Mouse (Mus musculus) monocyte, adult 5-6 weeks (primary cell): ENCODE measurements around the gene Cabp1. TPM values are rescaled to one million over a fixed set of nuclear protein-coding genes. Genes with fewer than 3 reads are reported as not detected.
A peak's percentile ranks its signal among the peaks of the same experiment; 100 is the strongest.
"Not testable (repeated sequence)": the region's sequence is repeated elsewhere in the genome, so short reads cannot be mapped to it uniquely, and the experiment has no call there.

ENCODE experiments used
- ATAC-seq: fragments of 153-309, 156-312 bp; replicated peaks from 2 replicates; pipeline ENCODE4 v1.8.0; 2017; ENCODE audit warnings: mild to moderate bottlenecking; ENCODE audit not compliant: low TSS enrichment, insufficient number of reproducible peaks, severe bottlenecking, poor library complexity, low FRiP score
- total RNA-seq: library from RNA; stranded (forward); fragments of 200-1000, 200-491, 200-594 nt; gene quantifications from 3 replicates; pipeline ENCODE4 v1.2.3, GENCODE M21; 2017

Cabp1 gene
- total RNA-seq, 1 experiment from 2014 or later = not detected

- ATAC-seq = no peak
Measured at GRCm38 (mm10) chr5:115183482-115183881, 10.7 kb downstream of the Cabp1 start.

GRCm38 (mm10) chr5:115182925-115183324 lies 11.3 kb downstream of the Cabp1 start:
- ATAC-seq = no peak

- no peak for ATAC-seq
Measured at GRCm38 (mm10) chr5:115181248-115181940, 12.8 kb downstream of the Cabp1 start.

DNA sequence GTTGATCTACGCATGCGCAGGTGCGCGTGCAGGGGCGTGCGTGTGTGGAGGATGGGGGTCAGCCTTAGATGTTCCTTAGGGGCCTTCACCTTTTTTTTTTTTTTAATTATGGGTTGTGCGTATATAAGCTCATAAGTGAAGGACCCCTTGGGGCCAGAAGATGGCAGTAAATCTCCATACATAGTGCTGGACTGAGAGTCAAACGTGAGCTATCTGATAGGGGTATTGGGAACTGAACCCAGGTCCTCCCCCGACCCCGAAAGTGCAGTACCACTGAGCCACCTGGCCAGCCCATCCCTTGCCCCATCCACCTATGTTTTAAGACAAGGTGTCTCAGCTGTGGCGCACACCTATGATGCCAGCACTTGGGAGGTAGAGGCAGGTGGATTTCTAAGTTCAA lies 14.6 kb downstream of the Cabp1 start:
- no peak for ATAC-seq

DNA sequence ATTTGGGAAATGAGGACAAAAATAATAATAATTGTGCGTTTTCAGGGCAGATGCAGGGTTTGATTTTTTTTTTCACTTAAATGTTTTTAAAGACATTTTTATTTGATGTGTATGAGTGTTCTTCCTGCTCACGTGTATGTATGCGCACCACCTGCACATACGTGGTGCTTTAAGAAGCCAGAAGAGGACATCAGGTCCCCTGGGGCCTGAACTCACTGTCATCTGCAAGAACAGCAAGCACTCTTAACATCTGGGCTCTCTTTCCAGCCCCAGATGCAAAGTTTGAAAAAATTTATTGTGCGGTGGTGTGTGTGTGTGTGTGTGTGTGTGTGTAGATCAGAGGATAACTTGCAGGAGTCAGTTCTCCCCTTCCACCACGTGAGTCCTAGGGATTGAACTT lies 16.3 kb downstream of the Cabp1 start:
- ATAC-seq = no peak

- ATAC-seq = no peak
Measured at GRCm38 (mm10) chr5:115174554-115174953, 19.6 kb downstream of the Cabp1 start.

DNA sequence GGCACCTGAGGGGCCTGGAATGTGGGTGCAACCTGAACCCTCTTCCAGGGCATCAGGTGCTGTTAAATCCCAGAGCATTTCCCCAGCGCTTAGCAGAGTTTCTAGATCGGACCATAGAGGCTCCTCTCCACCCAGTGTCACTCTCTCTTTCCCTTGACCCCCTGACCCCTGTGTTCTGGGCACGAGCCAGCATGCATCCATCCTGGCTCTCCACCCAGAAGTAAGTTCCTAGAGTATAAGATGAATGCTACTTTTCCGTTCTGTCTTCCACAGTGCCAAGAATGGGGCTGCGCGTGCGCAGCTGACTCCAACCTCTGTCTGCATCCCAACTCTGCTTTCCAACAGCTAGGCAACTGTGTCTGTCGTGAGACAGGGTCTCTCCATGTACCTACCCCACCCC lies 24.0 kb downstream of the Cabp1 start:
- ATAC-seq = no peak

DNA sequence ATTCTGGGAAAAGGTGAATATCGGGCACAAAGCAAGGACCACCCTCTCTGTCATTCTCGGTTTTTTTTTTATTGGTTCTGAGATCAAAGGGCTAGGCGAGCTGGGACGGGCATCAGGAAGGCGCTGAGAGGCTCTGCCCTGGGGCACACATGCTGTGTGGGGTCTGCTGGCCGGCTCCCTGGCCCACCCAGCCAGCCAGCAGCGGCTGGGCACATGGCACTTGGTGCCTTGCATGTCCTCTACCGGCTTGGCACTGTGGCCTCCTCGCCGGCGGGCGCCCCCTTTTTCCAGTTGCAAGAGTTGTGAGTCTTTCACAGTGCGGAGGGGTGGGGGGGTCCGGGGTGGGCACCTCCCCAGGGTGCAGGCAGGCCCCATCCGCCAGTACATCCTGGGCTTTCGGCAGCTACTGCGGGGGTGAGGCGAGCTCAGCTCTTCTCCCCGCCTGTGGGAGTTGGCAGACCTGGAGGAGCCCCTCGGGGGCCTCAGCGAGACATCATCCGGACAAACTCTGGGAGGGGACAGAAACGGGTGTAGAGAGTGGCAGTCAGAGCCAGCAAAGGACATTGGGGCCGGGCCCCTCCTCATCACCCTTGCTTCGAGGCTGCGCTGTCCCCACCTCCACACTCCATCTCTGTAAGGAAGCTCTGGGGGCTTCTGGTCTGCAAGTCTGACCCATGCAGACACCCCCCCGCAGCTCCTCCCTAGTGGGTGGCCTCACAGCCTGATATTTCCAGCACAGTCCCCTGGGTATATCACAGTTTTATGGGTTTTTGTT lies 25.4 kb downstream of the Cabp1 start:
- no peak for ATAC-seq

GRCm38 (mm10) chr5:115167396-115167795 lies 26.8 kb downstream of the Cabp1 start:
- ATAC-seq = peak; percentile 72

- ATAC-seq = no peak
Measured at GRCm38 (mm10) chr5:115166815-115167194, 27.4 kb downstream of the Cabp1 start.

GRCm38 (mm10) chr5:115165895-115166814 lies 28.0 kb downstream of the Cabp1 start:
- ATAC-seq = no peak

DNA sequence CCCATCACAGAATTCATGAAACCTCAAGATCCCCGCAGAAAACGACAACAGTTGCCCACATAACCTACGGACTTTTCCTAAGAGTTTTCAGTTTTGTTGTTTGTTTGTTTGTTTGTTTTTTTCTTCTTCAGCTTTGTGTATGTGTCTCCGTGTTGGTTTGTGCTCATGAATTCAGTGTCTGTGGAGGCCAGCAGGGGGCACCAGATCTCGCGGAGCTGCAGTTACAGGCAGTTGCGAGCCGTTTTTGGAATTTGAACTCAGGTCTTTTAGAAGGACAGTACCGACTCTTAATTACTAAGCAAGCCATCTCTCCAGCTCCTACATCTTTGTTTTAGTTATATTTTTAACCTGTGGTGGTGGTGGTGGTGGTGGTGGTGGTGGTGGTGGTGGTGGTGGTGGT lies 28.8 kb downstream of the Cabp1 start:
- no peak for ATAC-seq

DNA sequence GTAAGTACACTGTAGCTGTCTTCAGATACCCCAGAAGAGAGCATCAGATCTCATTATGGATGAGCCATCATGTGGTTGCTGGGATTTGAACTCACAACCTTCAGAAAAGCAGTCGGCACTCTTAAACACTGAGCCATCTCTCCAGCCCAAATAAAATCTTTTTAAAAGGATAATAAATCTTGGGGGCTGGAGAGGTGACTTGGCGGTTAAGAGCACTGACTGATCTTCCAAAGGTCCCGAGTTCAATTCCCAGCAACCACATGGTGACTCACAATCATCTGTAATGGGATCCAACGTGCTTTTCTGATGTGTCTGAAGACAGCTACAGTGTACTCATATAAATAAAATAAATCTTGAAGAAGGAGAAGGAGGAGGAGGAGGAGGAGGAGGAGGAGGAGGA lies 29.7 kb downstream of the Cabp1 start:
- not testable (repeated sequence) for ATAC-seq

DNA sequence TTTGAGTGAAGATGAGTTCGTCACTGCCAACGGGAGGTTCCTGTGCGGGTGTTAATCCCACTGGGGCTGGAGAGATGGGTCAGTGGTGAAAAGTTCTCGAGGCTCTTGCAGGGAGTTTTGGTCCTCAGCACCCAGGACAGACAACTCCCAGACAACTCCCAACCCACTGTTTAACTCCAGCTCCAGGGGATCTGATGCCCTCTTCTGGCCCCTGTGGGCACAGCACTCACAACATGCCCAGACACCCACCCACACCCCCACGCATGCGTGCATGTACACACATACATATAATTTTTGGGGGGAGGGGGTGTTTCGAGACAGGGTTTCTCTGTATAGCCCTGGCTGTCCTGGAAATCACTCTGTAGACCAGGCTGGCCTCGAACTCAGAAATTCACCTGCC lies 30.6 kb downstream of the Cabp1 start:
- no peak for ATAC-seq

GRCm38 (mm10) chr5:115161940-115162279 lies 32.3 kb downstream of the Cabp1 start:
- ATAC-seq = not testable (repeated sequence)

- no peak for ATAC-seq
Measured at GRCm38 (mm10) chr5:115161064-115161939, 32.9 kb downstream of the Cabp1 start.

DNA sequence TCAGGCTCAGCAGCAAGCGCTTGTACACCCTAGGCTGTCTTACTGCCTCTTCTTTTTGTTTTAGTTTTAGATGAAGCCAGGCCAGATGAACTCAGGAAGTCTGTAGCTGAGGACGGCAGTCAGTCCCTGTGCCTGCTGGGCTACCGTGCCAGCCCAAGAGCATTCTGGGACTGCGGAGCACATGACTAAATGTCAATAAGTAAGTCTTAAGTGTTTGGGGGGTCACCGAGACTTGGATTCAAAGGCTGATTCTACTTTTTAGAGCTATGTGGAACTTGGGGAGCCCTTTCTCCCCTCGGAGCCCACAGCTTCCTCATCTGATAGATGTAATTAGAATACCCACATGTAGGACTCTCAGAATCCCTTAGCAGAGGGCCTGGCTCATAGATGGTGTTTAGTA lies 33.5 kb downstream of the Cabp1 start:
- ATAC-seq = no peak

GRCm38 (mm10) chr5:115159165-115159564 lies 35.0 kb downstream of the Cabp1 start:
- ATAC-seq = no peak
